Mouse (Mus musculus) heart, embryonic 13.5 days (tissue): ENCODE results near the gene Golga7b. TPM values are rescaled to one million over a fixed set of nuclear protein-coding genes. Genes with fewer than 3 reads are reported as not detected.

Experiments
- ATAC-seq: fragments of 200-750 bp; cut with Nextera tagmentation; 2 replicates; pipeline ENCODE4 v1.8.0; 2017; ENCODE audit warnings: moderate TSS enrichment; ENCODE audit not compliant: insufficient number of reproducible peaks, low FRiP score, low TSS enrichment; ENCODE audit errors: extremely low read depth
- H3K27ac ChIP-seq: fragments of 300-500 bp; sonication (generic); replicated peaks from 2 replicates; pipeline ENCODE4 v1.5.1; 2015; ENCODE audit warnings: moderate library complexity, mild to moderate bottlenecking, inconsistent platforms
- H3K27me3 ChIP-seq: fragments of 300-500 bp; sonication (generic); replicated peaks from 2 replicates; pipeline ENCODE4 v1.6.1; 2015; ENCODE audit warnings: mild to moderate bottlenecking, inconsistent platforms
- H3K36me3 ChIP-seq: fragments of 300-500 bp; sonication (generic); 2 replicates; pipeline ENCODE4 v1.6.1; 2015; ENCODE audit warnings: mild to moderate bottlenecking, inconsistent platforms
- H3K4me1 ChIP-seq: fragments of 300-500 bp; sonication (generic); 2 replicates; pipeline ENCODE4 v1.6.1; 2015; ENCODE audit warnings: inconsistent platforms
- H3K4me2 ChIP-seq: fragments of 300-500 bp; sonication (generic); 2 replicates; pipeline ENCODE4 v1.6.1; 2015; ENCODE audit warnings: inconsistent platforms, mild to moderate bottlenecking, moderate library complexity
- H3K4me3 ChIP-seq: fragments of 300-500 bp; sonication (generic); 2 replicates; pipeline ENCODE4 v1.5.1; 2015; ENCODE audit warnings: moderate library complexity, mild to moderate bottlenecking, inconsistent platforms
- H3K9ac ChIP-seq: fragments of 300-500 bp; sonication (generic); 2 replicates; pipeline ENCODE4 v1.6.1; 2015; ENCODE audit warnings: inconsistent platforms, mild to moderate bottlenecking, moderate library complexity
- H3K9me3 ChIP-seq: fragments of 300-500 bp; sonication (generic); 2 replicates; pipeline ENCODE4 v1.6.1; 2016; ENCODE audit warnings: inconsistent platforms
- WGBS: fragments of 180-500 bp; shearing (Covaris S2); methylation state at CpG from one replicate; pipeline ENCODE4 v1.1.7; 2015; ENCODE audit warnings: mixed read lengths; 5-methylcytosine and 5-hydroxymethylcytosine counted together
- polyA plus RNA-seq: library from polyadenylated mRNA; unstranded; fragments of >200 nt; fragmentation: Nextera tagmentation; extraction: Ambion mirVana; gene quantifications from 2 replicates; pipeline ENCODE4 v1.2.1, GENCODE M21; 2015

Gene Golga7b
- polyA plus RNA-seq, result 0.22 and 0.25 TPM in 2 replicates

GRCm38 (mm10) chr19:42247519-42247918 lies at the start of gene Golga7b:
TSS of gene Golga7b (plus strand) at chr19:42247574.
- Histone ChIP-seq H3K36me3 (no peaks in the 10 kb centered on the region), H3K4me2 (no peak within 1 kb of the TSS), H3K9ac (no peak within 1 kb of the TSS), H3K9me3 (no peaks in the 10 kb centered on the region), H3K27me3 (peaks cover 31% of the 10 kb centered on the region), H3K4me1 (peaks cover 9% of the 10 kb centered on the region), H3K27ac (no peak within 1 kb of the TSS), H3K4me3 (no peak within 1 kb of the TSS)
- 27% methylated on average over 3 of the region's 3 CpGs for WGBS
- ATAC-seq, result no peak

- peaks cover 21% of the 10 kb centered on the region for H3K4me1 ChIP-seq
- H3K4me2 ChIP-seq, result no peak overlapping the region
- peaks cover under 1% of the 10 kb centered on the region for H3K36me3 ChIP-seq
- no peak overlapping the region for H3K9ac ChIP-seq
- peaks cover 69% of the 10 kb centered on the region for H3K27me3 ChIP-seq
- 41% methylated on average over 11 of the region's 11 CpGs for WGBS
- no peak for ATAC-seq
- H3K27ac ChIP-seq, result no peak overlapping the region
- no peaks in the 10 kb centered on the region for H3K9me3 ChIP-seq
- H3K4me3 ChIP-seq, result no peak overlapping the region
Measured at GRCm38 (mm10) chr19:42198026-42198425, 49.3 kb upstream of the Golga7b start.

GRCm38 (mm10) chr19:42201696-42202381 lies 45.5 kb upstream of the Golga7b start, which contains the start of gene Sfrp5:
TSS of gene Sfrp5 (minus strand) at chr19:42202252.
- Histone ChIP-seq H3K4me1 (peaks cover 16% of the 10 kb centered on the region), H3K27me3 (peaks cover 92% of the 10 kb centered on the region), H3K36me3 (no peaks in the 10 kb centered on the region), H3K9me3 (no peaks in the 10 kb centered on the region), H3K27ac (no peak within 1 kb of the TSS), H3K4me2 (peak within 1 kb of the TSS; percentile 68), H3K4me3 (peak within 1 kb of the TSS; percentile 46), H3K9ac (peak within 1 kb of the TSS; percentile 59)
- ATAC-seq, result no peak
- under 1% methylated on average over 60 of the region's 60 CpGs for WGBS

- 24% methylated on average over 8 of the region's 8 CpGs for WGBS
- ATAC-seq, result no peak
- H3K9me3 ChIP-seq, result no peaks in the 10 kb centered on the region
- peaks cover 16% of the 10 kb centered on the region for H3K4me1 ChIP-seq
- H3K4me3 ChIP-seq, result peak overlapping the region; percentile 46
- no peaks in the 10 kb centered on the region for H3K36me3 ChIP-seq
- no peak overlapping the region for H3K9ac ChIP-seq
- H3K27ac ChIP-seq, result no peak overlapping the region
- H3K27me3 ChIP-seq, result peaks cover 92% of the 10 kb centered on the region
- peak overlapping the region; percentile 68 for H3K4me2 ChIP-seq
Measured at GRCm38 (mm10) chr19:42202467-42202866, 44.9 kb upstream of the Golga7b start.

- Histone ChIP-seq H3K27me3 (peaks cover 90% of the 10 kb centered on the region), H3K36me3 (no peaks in the 10 kb centered on the region), H3K4me1 (peaks cover 16% of the 10 kb centered on the region), H3K27ac (no peak overlapping the region), H3K9me3 (no peaks in the 10 kb centered on the region), H3K9ac (no peak overlapping the region), H3K4me3 (no peak overlapping the region), H3K4me2 (no peak overlapping the region)
- WGBS, result 74% methylated on average over 4 of the region's 4 CpGs
- ATAC-seq, result no peak
Measured at GRCm38 (mm10) chr19:42204306-42204705, 43.1 kb upstream of the Golga7b start.

GRCm38 (mm10) chr19:42205201-42205600 lies 42.2 kb upstream of the Golga7b start:
- H3K9ac ChIP-seq, result no peak overlapping the region
- 85% methylated on average over 8 of the region's 8 CpGs for WGBS
- H3K27me3 ChIP-seq, result peaks cover 90% of the 10 kb centered on the region
- no peak overlapping the region for H3K4me3 ChIP-seq
- ATAC-seq, result no peak
- no peak overlapping the region for H3K27ac ChIP-seq
- no peaks in the 10 kb centered on the region for H3K9me3 ChIP-seq
- no peaks in the 10 kb centered on the region for H3K36me3 ChIP-seq
- H3K4me2 ChIP-seq, result no peak overlapping the region
- peaks cover 16% of the 10 kb centered on the region for H3K4me1 ChIP-seq

GRCm38 (mm10) chr19:42209485-42209884 lies 37.9 kb upstream of the Golga7b start:
- ATAC-seq, result no peak
- H3K27ac ChIP-seq, result no peak overlapping the region
- H3K4me1 ChIP-seq, result peaks cover 8% of the 10 kb centered on the region
- no peaks in the 10 kb centered on the region for H3K9me3 ChIP-seq
- 66% methylated on average over 7 of the region's 7 CpGs for WGBS
- no peak overlapping the region for H3K9ac ChIP-seq
- H3K27me3 ChIP-seq, result peaks cover 58% of the 10 kb centered on the region
- no peak overlapping the region for H3K4me2 ChIP-seq
- H3K4me3 ChIP-seq, result no peak overlapping the region
- H3K36me3 ChIP-seq, result no peaks in the 10 kb centered on the region

GRCm38 (mm10) chr19:42209976-42210375 lies 37.4 kb upstream of the Golga7b start:
- no peak for ATAC-seq
- peaks cover 55% of the 10 kb centered on the region for H3K27me3 ChIP-seq
- no peak overlapping the region for H3K27ac ChIP-seq
- peaks cover 8% of the 10 kb centered on the region for H3K4me1 ChIP-seq
- H3K4me3 ChIP-seq, result no peak overlapping the region
- no peak overlapping the region for H3K9ac ChIP-seq
- H3K36me3 ChIP-seq, result no peaks in the 10 kb centered on the region
- no peaks in the 10 kb centered on the region for H3K9me3 ChIP-seq
- 50% methylated on average over 6 of the region's 6 CpGs for WGBS
- no peak overlapping the region for H3K4me2 ChIP-seq

GRCm38 (mm10) chr19:42211936-42212335 lies 35.4 kb upstream of the Golga7b start:
- H3K27ac ChIP-seq, result no peak overlapping the region
- no peak for ATAC-seq
- 12% methylated on average over 8 of the region's 8 CpGs for WGBS
- H3K4me3 ChIP-seq, result no peak overlapping the region
- peaks cover 8% of the 10 kb centered on the region for H3K4me1 ChIP-seq
- no peak overlapping the region for H3K9ac ChIP-seq
- H3K36me3 ChIP-seq, result no peaks in the 10 kb centered on the region
- H3K27me3 ChIP-seq, result peaks cover 41% of the 10 kb centered on the region
- H3K4me2 ChIP-seq, result no peak overlapping the region
- H3K9me3 ChIP-seq, result no peaks in the 10 kb centered on the region

GRCm38 (mm10) chr19:42214601-42215000 lies 32.8 kb upstream of the Golga7b start:
- H3K9ac ChIP-seq, result no peak overlapping the region
- peaks cover 8% of the 10 kb centered on the region for H3K4me1 ChIP-seq
- WGBS, result 48% methylated on average over 2 of the region's 2 CpGs
- peaks cover 22% of the 10 kb centered on the region for H3K27me3 ChIP-seq
- H3K27ac ChIP-seq, result no peak overlapping the region
- no peak overlapping the region for H3K4me3 ChIP-seq
- no peaks in the 10 kb centered on the region for H3K9me3 ChIP-seq
- no peak overlapping the region for H3K4me2 ChIP-seq
- no peaks in the 10 kb centered on the region for H3K36me3 ChIP-seq
- no peak for ATAC-seq

GRCm38 (mm10) chr19:42216699-42217373 lies 30.5 kb upstream of the Golga7b start:
- no peaks in the 10 kb centered on the region for H3K36me3 ChIP-seq
- WGBS, result 60% methylated on average over 7 of the region's 7 CpGs
- no peak overlapping the region for H3K4me2 ChIP-seq
- no peak overlapping the region for H3K4me3 ChIP-seq
- H3K27ac ChIP-seq, result no peak overlapping the region
- peaks cover 6% of the 10 kb centered on the region; the same call in 1 of the 2 replicates for H3K27me3 ChIP-seq
- ATAC-seq, result no peak
- H3K9ac ChIP-seq, result no peak overlapping the region
- peaks cover 4% of the 10 kb centered on the region for H3K4me1 ChIP-seq
- H3K9me3 ChIP-seq, result no peaks in the 10 kb centered on the region
